Mouse (Mus musculus) right cerebral cortex, postnatal 4 days (tissue): ENCODE results near the gene Cdk11b.

Experiments used
- DNase-seq: peaks from one replicate; pipeline ENCODE4 v3.0.0-alpha.2; 2022

Gene Cdk11b

DNA sequence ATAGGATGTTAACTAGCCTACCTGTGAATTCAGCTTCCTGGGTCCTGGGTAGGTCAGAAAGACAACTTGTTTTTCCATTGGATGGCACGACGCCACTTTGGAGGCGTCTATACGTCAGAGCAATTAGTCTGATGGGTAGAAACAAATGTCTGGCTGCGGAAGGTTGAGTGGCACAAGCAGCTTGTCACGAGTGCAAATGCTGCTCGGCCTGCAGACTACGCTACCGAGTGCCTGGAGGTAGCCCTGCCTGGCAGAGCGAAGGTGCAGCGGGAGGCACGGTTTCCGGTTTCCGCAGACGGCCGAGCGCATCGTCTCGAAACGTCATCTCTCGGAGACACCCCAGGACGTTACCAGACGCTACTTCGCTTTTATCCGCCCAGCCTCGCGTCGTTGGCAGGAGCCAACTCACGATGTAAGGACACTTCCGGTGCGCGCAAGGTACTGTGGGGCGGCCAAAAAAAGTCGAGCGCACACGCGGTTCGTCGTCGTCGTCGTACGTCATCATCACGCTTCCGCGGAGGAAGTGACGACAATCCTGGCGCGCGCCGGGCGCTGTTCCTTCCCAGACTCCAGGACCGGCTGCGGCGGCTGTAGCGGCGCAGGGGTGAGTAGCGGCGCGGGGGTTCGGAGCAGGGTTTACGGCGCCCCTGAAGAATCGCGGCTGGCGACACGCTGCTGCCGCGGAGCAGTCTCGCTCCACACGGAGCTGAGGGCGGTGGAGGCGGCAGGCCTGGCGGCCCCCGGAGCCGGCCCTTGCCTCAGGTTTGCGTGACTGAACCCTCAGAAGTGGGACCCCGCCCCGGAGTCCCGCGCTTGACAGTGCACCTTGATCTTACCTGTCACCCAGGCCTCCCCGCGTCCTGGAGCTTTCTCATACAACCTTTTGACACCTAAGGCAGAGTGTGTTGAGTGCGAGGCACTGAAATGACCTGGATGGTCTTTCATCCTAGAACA, at the start of gene Cdk11b:
TSS of gene Cdk11b (plus strand) at position 517 of the 954 bp plus-strand sequence.
- peak; percentile 95 for DNase-seq

DNA sequence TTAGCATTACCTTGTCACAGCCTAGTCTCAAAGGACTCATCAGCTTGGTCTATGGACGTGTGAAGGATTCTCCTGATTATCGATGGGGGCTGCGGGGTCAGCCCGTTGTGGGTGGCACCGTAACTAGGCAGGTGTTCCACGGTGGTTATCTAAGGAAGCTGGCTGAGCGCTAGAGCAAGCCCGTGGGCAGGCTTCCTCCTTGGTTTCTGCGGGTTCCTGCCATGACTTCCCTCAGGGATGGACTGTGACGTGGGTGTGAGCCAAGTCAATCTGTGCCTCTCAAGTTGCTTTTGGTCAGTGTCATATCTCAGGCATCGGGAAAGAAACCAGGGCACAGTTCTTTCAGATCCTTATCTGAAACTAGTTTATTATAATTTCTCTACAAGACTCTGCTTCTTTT, 49.7 kb upstream of the Cdk11b start:
- no peak for DNase-seq

GRCm38 (mm10) chr4:155575521-155575920, 49.1 kb upstream of the Cdk11b start:
- no peak for DNase-seq

DNA sequence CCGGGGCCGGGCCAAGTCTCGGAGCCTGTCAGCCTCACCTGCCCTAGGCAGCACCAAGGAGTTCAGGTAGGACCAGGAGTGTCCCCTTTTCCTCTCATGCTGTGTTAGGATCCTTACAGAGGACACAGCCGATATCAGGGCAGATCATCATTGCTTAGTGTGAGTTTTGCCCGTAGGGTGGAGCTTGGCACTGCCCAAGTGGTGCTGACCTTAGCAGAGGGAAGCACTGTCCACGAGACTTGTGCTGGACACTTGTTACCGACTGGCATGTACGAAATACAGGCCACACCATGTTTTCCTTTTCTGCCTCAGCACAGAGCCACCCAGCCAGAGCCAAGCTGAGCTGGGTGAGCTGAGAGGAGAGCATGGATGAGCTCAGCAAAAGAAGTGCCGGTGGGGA, 47.5 kb upstream of the Cdk11b start:
- DNase-seq = no peak

DNA sequence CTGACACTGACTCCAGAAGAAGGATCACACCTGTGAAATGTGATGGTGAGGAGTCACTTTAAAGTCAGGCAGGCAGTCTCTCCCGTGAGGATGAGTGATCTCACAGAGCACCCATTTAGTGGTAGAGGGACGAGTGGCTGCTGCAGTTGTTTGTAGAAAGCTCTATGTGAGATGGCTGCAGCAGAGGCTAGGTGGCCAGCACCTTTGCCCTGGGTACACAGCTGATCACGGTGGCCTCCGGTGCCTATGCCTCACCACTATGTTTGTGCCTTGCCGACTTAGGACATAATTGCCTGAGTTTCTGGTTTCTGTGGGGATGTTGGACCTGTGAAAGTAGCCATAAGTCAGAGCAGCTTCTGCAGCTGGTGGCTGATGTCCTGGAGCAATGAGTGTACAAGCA, 46.9 kb upstream of the Cdk11b start:
- no peak for DNase-seq

DNA sequence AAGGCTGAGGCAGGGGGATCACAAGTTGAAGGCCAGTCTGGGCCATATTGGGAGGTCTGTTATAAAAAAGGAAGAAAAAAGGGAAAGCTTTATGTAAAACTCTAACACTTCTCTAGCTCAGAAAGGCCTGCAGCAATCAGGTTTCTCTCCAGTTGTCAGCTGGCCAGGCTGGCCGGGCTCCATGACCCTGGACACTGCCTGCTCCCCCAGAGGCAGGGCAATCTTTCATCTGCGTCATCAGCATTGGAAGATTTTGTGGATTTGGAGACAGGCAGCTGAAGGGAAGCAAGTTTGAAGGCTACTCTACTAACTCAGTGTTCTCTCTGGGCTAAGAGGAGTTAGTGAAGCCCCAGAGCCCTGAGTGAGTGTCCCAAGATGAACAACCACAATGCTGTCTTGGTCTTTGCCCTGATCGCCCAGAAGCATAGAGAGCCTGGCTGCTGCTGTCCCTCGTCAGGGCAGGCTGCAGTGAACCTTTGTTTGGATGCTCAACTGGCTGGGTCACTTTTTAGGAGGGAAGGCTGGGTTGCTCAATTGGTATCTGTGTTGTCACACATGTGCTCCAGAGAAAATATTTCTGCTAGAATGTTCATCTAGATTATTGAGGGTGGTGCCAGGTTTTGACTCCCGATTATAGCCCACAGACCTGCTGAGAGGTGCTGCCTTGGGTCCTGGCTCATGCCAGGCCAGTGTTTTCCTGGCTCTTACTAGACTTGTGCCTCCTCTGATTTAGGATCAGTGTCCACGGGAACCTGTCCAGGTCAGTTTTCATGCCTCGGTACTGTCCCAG, 46.1 kb upstream of the Cdk11b start:
- no peak for DNase-seq

DNA sequence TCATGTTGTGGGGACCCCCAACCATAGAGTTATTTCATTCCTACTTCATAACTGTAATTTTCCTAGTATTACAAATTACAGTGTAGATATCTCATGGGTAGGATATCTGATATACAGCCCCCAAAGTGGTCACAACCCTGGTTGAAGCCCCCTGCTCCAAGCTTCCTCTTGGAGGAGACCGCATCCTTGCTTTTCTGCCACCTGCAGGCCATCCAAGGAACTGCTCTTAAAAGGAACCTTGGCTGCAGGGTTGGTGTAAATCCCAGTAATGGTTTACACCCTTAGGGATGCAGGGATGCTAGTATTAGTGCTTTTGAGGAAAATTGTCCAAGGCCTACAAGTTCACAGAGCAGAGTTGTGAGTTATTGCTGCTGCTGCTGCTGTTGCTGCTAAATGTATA, 44.2 kb upstream of the Cdk11b start:
- DNase-seq = peak; percentile 72

- DNase-seq = no peak
These were observed 42.3 kb upstream of the Cdk11b start for GRCm38 (mm10) chr4:155582279-155582905.

GRCm38 (mm10) chr4:155589356-155589755, 35.3 kb upstream of the Cdk11b start:
- DNase-seq = no peak

GRCm38 (mm10) chr4:155591012-155591719, 33.5 kb upstream of the Cdk11b start:
- DNase-seq = no peak

- no peak for DNase-seq
These were observed 30.9 kb upstream of the Cdk11b start for GRCm38 (mm10) chr4:155593780-155594179.

DNA sequence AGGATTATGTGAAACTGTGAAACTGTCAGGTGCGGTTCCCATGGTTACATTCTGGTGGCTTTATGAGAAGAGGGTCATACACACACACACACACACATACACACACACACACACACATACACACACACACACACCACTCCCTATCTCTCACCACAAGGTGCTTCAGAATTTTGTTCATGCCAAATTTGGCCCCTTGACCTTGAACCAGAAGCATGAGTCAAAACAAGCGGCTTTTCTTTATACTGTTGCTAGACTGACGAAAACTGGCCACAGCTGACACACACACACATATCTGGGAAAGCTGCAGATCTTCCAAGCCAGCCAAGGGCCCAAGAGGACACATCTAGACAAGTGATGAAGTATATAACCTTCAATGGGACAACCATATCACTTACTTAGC, 28.9 kb upstream of the Cdk11b start:
- DNase-seq = no peak

DNA sequence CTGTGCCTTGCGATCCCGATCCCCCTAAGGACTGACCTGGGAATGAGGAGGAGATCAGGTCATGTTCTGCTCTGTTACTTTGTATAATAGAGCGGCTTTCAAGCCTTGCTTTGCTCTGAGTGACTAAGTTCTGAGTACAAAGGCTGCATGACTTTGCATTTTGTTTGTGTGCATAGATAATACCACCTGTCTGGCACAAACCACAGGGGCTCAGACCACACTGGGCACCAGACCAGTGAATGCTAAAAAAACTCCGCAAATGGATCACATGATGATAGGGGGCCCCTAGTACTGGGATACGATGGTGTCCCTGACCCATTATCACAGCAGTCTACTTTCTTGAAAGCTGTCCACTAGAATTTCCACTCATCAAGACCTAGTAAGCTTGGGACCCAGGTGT, 28.0 kb upstream of the Cdk11b start:
- no peak for DNase-seq

GRCm38 (mm10) chr4:155598536-155598935, 26.1 kb upstream of the Cdk11b start:
- DNase-seq = no peak

DNA sequence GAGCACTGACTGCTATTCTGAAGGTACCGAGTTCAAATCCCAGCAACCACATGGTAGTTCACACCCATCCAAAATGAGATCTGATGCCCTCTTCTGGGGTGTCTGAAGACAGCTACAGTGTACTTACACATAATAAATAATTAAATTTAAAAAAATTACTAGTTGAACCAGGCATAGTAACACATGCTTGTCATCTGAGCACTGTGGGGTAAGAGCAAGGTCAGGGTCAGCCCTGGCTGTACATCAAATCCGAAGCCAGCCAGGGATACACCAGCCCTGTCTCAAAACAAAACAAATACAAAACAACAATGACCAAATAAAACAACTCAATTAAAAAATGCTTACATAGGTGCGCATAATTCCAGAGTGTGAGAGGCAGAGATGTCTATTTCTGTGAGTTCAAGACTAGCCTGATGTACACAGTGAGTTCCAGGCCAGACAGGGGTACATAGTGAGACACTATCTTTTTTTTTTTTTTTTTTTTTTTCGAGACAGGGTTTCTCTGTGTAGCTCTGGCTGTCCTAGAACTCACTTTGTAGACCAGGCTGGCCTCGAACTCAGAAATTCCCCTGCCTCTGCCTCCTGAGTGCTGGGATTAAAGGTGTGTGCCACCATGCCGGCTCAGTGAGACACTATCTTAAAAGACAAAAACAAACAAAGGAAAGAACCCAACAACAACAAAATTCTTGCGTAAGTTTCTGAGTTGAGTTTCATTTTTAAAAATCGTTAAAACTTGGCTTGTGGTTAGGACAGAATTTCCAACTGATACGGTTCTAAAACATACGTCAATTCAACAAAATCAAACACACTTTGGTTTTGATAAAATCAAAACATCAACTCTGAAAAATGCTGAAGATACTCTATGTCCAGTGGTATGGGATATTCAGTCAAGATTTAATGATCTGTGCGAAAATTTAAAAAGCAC, 24.5 kb upstream of the Cdk11b start:
- DNase-seq = no peak

DNA sequence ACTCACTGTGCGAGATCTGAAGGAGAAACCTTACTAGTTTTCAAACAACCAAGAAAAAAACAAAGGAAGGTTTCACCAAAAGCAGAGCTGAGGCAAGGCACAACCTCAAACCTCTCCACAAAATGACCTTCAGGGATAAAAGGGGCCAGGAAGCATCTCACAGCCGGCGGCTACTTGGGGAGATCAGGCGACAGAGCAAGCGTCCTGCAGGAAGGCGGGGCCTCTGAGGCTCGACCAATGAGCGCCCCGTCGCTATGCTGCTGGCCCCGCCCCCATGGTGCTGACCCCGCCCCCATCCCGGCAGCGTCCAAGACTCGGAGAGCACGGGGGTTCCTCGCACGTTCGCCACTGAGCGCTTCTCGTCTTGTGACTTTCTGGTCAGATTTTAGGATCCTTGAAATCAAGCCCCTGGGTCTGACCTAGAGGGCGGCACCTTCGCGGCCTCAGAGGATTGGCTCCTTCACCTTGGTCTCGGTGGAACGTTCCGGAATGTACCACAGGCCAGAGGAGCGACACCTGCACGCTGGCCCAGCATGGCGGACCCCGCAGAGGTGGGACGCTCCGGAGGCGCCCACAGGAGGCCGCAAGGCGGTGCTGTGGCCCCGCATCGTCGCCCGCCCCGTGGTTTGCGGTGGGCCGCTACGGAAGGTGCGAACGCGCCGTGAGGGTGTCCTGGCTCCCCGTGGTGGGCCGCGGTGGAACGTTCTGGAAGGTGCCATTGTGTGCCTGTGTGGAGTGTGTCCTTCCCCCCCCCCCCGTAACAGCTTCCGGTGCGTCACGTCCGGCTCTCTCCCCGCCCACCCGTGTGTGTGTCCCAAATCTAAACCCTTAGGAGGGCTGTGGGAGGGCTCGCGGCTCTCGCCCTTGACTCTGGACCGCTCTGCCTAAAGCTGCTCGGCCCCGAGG, 23.3 kb upstream of the Cdk11b start, which contains the start of gene Slc35e2:
TSS of gene Slc35e2 (plus strand) at position 326 of the 906 bp plus-strand sequence.
- peak; percentile 98 for DNase-seq

DNA sequence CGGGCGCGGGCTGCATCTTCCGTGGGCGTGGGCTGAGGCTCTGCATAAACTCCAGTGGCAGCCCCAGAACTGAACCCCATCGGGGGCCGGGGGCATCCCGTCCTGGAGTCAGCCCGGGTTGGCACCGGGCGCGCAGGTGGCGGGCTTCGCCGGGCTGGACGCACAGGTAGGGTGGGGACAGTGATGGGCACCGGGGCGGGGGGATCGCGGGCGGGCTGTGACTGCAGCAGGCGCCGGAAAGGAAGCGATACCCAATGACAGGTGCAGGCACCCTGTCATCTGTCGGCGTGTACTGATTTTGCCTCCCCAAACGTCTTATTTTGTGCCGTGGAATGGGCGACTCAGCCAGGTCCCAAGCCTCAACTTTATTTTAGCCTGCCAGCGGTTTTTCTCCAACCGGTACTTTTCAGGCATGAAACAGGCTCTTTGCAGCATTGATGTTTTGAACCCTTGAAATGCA, 22.6 kb upstream of the Cdk11b start:
- no peak for DNase-seq

DNA sequence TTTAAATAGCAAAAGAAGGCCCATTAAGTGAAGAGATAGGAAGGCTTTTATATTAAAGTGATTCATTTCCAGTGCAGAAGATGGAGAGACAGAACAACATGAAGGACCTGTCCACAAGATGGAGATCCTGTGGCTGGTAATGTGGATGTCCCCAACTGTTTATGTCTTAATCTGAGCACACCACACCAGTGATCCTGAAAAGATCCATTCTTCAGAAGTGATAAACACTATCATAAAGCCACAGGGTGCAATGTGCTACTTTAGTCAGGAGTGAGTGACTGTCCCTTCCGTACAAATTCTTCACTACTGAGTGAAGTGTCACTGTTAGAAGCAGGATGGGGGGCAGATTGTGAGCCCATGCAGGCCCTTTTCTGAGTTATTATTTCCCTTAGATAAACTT, 21.9 kb upstream of the Cdk11b start:
- DNase-seq = no peak

- no peak for DNase-seq
These were observed 20.9 kb upstream of the Cdk11b start for GRCm38 (mm10) chr4:155603801-155604200.

- no peak for DNase-seq
These were observed 19.5 kb upstream of the Cdk11b start for GRCm38 (mm10) chr4:155605132-155605531.
